Mouse (Mus musculus): Measurements from ENCODE around the gene Myo18b.

Gene Myo18b

DNA sequence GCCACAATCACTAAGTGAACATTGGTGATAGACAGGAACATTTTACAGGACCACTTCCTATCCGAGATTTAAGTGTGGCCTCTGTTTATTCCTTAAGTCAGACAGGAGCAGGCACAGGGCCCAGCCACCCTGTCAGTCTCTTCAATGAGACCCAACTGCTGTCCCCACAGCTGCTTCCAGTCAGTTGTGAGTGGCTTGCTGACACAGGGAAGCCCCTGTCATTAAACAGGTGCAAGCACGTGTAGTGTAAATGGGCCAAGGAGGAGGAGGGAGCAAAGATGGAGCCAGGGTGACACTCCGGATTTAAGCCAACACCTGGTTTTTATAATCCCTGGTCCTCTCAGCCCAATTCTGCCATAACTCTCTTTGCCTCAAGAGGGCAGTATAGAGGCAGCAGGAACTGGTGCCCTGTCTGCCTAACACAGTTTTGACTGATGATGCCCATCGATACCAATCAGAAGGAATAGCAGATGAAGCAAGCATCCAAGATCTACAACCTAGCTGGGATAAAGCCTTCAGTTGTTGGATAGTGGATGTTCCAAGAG lies 19.2 kb downstream of the Myo18b start:
- peak; percentile 64 for DNase-seq

DNA sequence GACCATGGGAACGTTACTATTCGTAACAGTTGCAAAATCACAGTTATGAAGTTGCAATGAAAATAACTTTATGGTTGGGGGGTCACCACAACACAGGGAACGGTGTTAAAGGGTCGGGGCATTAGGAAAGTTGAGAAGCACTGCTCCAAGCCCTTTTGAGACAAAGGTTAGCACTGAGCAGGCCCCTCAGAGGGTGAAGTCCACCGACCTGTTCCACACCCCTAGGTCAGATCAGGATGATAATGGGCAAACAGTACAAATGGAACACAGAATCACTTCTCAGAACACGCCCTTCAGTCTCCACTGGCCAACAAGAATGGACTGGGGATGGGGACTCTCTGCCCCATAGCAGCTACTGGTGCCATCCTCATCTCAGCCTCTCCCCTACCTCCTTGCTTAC lies 23.2 kb downstream of the Myo18b start:
- no peak for DNase-seq

DNA sequence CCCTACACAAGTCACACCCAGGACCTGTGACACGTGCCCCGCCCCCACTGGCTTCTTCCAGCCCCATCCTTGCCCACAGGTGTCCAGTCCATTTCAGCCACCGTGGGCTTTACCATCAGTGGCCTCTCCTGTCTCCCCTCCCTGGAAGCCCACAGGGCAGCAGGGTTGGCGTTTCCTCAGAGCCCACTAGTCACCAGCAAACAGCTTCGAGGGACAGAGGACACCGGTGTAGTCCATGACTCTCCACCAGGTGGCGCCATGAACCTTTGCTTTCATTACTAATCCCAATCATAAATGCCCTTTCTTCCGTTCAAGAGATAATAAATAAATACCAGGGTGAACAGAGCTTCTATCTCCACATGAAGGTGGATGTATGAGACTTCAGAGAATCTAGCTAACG lies 25.4 kb downstream of the Myo18b start:
- peak; percentile 82 for DNase-seq

DNA sequence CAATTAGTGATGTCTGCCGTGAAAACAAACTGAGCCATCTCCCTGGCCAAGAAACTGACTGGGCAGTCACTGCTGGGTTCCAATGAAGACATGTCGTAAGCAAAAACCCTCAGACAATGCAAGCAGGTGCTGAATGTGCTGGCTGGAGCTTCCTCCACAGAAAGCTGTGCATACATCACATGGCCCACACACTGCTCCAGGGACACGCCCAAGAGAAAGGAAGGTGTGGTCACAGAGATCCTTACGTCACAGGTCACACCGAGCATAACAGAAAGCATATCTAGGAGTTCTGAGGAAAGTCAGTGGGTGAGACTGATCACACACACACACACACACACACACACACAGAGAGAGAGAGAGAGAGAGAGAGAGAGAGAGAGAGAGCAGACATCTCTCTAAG lies 27.5 kb downstream of the Myo18b start:
- DNase-seq: no peak

DNA sequence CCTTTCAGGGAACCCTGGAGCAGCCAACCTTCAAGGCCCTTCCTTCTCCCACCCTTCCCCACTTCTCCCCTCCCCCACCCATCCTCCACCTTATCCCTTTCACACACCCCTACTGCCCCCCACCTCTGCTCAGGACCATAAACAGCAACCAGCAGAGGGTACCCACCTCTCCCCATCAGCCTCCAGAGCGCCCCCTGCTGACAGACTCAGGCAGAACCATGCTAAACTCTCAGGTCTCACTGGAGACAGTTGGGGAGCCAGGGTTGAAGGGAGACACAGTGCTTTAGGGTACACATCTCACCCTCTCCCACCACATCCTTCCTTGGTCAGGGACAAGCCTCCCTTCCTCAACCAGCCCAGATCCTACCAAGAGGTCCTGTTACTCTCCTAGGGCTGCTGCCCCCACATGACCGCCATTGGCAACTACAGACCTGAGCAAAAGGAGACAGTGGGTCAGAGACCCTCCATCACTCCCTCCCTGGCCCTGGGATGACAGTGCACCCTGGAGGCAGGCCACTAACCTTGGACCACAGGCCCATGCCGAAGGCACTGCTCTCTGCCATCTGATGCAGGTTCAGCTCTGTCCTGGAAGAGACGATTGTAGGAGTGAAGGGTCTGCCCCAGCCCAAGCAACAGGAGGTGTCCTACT lies 31.3 kb downstream of the Myo18b start:
- DNase-seq: peak; percentile 62

DNA sequence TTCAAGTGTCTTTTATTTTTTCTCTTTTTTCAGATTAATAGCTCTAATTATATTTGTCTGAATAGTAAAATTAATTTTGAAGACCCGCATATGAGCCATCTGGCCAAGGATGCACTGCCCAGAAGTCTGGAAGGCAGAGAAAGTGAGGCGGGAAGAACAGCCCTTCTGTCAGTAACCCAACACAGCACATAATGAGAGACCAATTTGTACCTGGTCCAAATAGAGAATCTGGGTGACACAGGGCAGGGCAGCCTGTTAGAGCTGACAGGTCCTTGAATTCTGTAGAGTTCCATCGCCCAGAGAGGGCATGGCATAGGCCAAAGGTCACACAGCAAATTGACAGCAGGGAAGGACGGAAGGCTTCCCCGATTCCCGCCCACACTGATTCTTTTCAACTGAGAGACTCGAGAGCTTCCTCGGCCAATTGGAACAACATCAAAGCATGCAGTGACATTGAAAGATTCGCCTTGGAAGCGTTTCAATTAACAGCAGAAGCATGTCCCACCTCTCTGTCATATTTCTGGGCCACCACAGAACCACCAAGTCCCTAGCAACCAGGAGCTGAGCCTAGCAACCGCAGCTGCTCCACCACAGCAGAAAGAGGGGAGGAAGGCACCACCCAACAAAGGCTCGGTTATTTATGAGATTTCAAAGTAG lies 36.7 kb downstream of the Myo18b start:
- DNase-seq: peak; percentile 74

DNA sequence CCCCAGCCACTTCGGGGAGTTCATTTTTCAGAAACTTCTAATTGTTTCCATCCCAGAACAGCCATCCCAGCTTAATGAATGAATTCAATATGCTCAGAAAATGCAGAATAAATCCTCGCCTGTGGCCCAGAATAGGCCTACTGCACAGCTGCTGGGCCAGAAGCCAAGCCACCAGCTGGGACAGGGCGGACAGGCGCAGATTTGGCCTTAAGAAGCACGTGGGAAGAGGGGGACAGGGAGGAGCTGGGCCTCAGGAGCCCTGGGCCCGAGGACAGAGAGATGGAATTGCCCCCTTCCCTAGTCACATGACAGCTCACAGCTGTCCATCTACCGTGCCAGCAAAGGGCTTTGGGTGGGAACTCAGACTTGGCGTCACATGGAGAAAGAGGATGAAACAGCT lies 43.0 kb downstream of the Myo18b start:
- DNase-seq: peak; percentile 88

DNA sequence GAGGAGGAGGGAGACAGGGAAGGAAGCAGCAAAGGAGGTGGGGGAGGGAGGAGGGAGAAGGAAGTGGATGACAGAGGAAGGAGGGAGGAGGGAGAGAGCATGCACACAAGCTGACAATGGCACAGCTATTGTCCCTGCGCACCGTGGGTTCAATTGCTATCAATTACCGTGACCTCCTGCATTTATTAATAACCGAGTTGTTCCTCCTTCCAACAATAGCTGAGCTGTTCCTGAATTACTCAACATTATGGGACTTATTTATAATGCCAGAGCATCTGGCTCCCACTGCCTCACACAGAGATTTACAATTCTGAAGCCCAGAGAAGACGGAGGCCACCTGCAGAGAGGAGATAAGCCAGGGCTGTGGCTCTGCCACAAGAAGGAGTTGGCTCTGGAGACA lies 44.8 kb downstream of the Myo18b start:
- no peak for DNase-seq

DNA sequence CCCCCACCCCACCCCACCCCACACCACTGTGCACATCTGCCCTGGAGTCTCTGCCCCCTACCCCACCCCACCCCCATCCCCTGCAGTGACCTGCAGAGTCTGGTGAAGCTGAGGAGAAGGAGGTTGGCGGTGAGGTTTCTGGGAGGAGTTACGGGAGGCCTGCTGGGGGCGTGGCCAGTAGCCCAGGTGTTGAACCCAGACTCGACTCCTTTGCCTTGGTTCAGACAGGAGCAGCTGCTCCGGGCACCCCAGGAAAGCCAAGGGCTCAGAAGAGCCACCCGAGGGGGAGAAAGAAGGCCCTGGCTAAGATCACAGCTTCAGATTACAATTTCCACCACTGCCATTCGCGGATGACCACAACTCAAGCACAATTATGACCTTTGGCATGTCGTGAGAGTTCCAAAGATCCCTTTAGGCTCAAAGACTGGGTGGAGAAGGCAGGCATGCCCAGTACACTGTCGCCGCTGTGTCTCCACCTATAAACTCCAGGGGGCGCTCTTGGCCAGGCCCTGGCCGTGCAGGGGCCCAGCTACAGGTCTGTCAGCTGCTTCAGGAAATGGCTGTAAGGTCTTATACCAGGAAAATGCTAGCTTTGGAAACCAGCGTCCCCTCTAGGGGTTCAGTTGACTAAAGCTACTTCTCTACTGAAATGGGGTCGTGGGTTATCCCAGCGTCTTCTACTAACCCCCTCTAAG lies 47.4 kb downstream of the Myo18b start:
- DNase-seq: peak; percentile 64

DNA sequence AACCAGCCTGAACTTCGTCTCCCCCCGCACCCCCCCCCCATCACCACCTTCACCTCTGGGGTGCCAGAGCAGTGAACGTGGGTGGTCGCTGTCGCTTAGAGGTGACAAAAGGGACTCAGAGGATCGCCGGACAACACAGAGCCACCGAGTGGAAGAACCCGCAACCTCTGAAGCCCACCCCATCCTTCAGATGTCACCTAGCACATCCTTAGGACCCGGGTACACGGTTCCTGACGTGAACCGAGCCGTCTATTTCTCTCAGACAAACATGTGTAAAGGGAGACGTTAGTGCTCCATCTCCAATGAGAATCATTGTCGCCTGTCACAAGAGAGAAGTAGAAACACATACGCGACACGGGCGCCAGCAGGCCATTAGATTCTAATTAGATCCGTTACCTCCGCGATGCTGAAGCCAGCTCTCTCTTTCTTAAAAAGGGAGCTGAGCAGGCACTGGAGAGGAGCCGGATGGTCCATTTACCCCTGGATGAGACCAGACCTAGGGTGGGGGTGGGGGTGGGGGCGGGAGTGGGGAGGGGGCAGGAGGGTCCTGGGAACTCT lies 48.1 kb downstream of the Myo18b start:
- DNase-seq: no peak

DNA sequence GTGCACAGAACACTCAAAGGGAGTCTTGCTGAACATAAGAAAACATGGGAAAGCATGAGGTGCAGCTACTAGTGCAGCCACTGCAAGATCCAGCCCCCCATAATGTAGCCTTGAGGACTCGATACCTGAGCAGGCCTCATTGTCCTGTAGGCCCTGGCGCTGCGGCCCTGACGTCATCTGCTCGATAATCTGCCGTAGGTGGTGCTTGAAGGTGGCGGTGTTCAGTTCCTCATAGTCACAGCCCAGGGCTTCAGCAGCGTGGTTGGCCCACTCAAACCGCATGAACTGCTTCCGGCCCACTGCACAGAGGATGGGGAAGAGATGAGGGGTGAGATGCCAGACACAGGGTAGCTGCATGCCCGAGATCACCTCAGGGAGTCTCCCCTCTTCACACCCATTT lies 50.0 kb downstream of the Myo18b start:
- no peak for DNase-seq

DNA sequence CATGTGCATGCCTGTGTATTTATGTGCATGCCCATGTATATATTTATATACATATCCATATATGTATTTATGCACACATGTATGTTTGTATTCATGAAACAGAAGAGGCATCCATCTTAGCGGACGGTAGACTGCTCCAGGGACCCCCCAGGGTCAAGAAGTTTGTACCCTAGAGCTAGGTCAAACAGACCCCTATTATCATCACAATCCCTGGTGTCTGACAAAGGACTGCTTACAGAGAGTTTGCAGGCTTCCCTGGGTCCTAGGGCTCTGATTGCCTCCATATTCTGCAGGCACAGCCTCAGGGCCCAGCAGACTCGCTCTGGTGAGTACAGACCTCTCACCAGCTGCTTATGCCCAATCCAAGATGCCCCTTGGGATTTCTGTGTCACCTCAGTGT lies 51.7 kb downstream of the Myo18b start:
- DNase-seq: no peak

DNA sequence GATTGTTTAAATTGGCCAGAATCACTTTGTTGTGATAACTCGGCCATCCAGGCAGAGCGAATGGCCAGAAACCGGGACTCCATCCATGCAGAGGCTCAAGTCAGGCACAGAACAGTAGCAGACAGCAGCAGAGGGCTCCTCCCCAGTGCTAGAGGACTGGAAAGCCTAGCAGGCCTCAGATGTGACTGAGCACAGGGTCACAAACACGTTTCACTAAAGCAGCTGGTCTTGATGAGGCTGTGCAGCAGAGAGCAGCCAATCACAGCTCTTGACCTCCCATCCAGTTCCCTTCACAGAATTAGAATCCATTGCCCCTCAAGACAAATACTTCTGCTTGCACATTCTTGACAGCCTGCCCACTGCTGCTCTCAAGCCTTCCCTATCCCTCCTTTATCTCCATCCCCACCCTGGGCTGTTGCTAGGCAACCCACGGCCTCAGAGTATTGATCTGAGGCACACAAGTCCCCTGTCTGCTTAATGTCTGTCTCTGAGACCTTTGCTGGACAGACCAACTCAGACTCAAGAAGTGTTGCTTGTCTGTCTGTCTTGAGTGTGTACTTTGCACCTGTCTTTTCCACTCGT lies 52.4 kb downstream of the Myo18b start:
- no peak for DNase-seq

DNA sequence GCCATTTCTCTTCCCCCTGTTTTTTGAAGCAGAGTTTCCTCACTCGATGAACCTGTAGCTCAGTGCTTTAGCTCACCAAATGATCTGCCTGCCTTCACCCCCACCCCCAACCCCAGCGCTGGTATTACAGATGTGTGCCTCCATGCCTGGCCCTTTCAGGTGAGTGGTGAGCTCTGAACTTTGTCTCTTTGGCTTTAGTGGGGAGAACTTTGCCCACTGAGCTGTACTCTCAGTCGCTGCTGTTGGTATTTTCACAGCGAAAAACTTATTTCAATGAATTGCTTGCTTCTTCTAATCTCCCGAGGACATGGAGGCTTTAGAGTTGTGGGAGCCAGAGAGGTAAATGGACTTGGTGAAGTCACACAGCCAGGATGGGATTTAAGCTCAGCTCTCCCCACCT lies 53.5 kb downstream of the Myo18b start:
- no peak for DNase-seq

DNA sequence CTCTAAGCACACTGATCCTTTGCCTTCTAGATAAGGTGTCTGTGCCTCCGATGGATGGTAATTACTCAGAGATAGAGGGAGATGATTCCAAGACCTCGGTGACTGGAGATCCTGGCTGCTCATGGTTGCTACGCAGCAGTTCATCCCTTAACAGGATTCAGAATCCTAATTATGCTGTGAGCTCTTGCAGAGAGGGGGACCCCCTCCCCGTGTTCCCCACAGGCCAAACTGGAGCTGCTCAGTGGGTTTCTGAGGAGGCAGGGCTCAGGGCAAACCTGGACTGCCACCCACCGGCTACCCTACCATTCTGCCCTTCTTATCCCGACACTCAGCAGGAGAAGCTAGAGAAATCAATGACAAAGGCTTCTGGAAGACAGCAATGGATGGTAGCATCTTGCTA lies 54.3 kb downstream of the Myo18b start:
- no peak for DNase-seq

DNA sequence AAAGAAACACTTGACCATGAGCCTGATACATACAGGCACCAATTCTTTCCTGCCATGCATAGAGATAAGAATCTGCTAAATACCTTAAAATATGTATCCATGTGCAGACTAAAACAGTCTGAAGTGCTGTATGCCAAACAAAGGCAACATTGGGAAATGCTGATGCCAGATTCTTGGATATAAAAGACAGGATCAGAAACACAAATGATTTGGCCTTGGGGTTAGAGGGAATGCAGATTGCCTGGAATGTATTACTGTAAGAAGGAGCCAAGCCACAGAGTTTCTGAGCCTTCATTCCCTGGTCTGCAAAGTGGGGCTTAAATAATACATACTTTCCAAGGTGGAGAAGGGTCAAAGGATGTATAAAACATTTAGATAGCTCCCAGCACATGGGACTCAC lies 61.3 kb downstream of the Myo18b start:
- DNase-seq: no peak

DNA sequence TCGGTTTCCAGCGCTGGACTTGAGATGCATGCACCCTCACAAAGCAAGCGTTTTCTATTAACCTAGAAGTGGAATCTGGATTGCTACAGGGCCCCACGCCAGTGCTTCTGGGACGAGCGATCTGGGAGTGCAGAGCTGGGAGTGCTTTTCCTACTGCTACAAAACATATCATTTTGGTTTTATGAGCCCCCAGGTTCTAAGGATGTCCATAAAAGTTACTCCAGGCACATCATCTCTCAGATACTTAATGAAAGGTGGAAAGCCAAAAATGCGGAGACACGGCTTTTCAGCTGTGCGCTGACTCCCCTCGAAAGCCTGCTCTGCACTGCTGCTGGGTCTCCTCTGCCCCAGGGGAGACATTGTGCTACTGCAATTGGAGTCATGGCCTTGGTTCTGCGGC lies 62.3 kb downstream of the Myo18b start:
- no peak for DNase-seq

DNA sequence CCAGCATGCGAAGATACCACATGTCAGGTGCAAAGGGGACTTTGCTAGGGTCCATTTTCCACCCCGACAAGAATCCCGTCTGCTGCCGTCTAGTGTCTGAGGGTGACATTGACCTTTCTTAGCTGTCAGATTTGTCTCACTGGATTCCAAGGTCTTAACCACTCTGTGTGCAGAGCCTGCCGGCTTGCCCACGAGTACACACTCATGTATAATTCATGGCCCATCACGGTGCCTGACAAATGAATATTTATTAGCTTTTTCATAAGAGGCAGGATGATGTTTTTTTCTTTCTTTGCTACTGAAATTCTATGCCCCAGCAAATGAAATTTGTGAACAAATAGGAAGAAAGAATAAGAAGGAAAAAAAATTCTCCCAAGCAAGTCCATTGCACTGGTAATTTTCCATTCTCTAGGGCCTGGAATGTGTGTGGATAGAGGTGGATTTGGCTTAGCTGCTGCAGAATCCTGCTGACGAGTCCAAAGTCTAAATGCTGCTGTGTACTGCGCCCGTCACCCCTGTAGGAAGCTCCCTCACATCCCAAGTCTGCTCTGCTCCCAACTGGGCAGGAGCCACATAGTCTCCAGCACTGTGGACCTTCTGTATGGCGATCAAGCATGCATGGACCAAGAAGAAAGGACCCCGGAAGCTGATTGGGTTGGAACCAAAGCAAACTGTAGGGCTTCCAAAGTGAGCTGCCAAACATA lies 70.9 kb downstream of the Myo18b start:
- no peak for DNase-seq

DNA sequence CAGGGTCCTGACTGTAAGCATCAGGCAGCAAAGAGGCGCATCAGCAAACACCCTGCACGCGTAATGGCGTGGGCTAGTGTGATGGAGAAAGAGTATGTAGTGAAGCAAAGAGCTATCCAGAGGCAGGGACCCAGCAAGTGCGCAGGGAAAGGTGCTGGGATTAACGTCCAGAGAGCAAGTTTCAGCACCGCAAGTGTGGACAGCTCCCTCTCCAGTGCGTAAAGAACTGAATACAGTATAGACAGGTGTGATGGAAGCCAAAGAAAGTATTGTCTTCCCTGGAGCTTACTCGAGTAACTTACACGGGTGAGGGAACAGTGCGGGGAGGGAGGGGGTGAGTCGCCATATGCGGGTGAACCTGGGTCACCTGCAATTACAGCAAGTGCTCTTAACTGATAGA lies 71.8 kb downstream of the Myo18b start:
- DNase-seq: peak; percentile 55

DNA sequence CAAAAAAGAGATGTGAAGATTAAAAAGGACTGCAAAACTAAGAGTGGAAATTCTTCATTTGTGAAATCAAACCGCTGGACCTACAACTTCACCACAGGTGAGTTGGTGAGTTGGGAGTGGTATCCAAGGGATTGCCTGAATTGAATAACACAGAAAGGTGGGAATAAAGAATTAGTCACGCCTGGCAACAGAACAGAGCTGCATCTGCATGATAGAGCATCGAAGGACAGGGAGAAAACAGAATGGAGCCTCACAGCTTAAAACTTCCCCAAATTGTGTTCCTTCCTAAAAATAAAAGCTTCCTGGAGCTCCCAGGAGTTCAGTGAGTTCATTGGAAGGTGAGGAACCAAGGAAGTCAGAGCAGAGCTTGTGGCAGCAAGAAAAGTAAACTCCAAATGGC lies 73.7 kb downstream of the Myo18b start:
- no peak for DNase-seq

DNA sequence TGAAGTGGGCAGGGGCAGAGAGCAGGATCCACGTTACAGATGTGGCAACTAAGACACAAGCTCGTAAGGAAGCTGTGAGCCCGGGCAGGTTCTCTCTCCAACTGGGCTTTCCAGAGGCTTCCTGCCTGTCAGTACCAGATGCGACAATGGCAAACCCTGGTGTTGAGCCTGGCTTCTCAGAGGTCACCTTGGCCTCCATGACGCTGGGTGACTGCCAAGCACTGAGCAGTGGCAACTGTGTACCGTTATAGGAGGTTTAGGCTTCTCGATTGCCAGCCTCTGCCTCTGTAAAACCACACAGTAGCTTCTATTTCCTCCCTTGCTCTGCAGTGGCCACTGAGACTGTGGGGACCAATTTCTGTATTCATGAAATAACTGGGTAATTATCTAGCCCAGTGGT lies 81.1 kb downstream of the Myo18b start:
- no peak for DNase-seq

DNA sequence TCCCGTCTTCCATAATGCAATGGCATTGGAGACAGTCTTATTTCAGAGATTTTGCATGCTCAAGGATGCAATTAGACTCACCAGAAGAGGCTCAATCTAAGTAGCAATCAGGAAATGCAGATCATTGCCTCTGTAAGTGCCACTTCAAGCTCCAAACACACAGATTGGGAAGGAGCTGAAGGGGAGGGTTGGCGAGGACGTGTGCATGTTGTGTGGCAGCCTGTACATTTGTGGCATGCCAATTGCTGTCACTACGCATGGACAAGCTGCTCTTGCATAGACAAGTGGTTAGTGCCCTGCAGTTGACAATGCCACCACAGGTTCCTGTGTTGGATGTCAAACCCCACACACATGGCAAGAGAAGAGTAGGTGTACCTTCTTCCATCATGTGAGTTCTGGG lies 88.5 kb downstream of the Myo18b start:
- DNase-seq: no peak

DNA sequence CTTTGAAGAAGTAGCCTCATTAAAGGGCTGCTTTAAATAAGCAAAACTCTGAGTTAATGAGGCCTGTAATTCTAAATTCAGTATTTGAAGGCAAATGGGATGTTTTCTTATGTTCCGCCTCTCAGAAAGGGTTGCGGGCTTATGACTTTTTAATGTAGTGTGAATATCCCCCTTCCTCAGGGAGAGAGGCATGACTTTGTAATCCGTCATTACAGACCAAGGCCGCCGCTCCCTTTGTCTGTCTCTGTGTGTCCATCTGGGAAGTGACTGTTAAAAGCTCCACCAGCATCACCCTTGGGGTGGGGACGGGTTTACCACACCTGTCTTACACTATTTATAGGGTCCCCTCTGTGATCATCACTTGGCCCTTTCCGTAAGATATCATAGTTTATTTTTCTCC lies 100.1 kb downstream of the Myo18b start:
- no peak for DNase-seq
